Mouse (Mus musculus): ENCODE data around the gene Brdt.

DNA sequence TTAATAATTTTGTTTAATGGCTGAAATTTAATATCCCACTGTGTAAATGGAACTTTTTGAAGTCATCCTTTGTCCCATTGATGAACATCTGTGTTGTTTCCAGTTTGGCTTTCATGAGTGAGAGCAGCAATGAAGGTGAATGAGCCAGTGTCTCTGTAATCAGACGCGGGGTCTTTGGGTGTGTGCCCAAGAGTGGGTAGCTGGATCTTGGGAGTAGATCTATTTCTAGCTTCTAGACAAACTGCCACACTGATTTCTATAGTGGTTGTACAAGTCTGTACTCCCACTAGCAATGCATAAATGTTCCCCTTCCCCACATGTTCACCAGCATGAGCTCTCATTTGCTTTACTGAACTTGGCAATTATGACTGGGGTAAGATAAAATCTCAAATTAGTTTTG lies 58.4 kb downstream of the Brdt start:
- TF ChIP-seq CTCF (IDR thresholded peaks at IDR 0.05; ENCODE audit: insufficient read depth, low read length) (no peak), POLR2A (IDR thresholded peaks at IDR 0.05; ENCODE audit: borderline replicate concordance, extremely low read depth, low read depth, low read length) (no peak)

Measured in lung, adult 2 months (tissue).